Mouse (Mus musculus) liver, embryonic 14.5 days (tissue): Measurements from ENCODE around the gene Hmgcll1. TPM values are rescaled to one million over a fixed set of nuclear protein-coding genes. Genes with fewer than 3 reads are reported as not detected.

Experiments
- ATAC-seq: fragments of 200-750 bp; cut with Nextera tagmentation; 2 replicates; pipeline ENCODE4 v1.8.0; 2017; ENCODE audit warnings: moderate number of reproducible peaks, mild to moderate bottlenecking, moderate library complexity; ENCODE audit not compliant: insufficient read depth
- DNase-seq, 3 experiments: peaks; one replicate each; pipeline ENCODE4 v3.0.0-alpha.2; 2012 to 2013; ENCODE audit warnings: low read depth in 3 of 3, low spot score in 3 of 3
- H3K27ac ChIP-seq: fragments of 300-500 bp; sonication (generic); 2 replicates; pipeline ENCODE4 v1.5.1; 2014; ENCODE audit warnings: moderate library complexity, mild to moderate bottlenecking, control low read depth, inconsistent platforms
- H3K27me3 ChIP-seq: fragments of 300-500 bp; sonication (generic); 2 replicates; pipeline ENCODE4 v1.6.1; 2014; ENCODE audit warnings: mild to moderate bottlenecking, low read length, moderate library complexity; ENCODE audit not compliant: control insufficient read depth, insufficient read depth
- H3K36me3 ChIP-seq: fragments of 300-500 bp; sonication (generic); replicated peaks from 2 replicates; pipeline ENCODE4 v1.6.1; 2014; ENCODE audit warnings: low read depth; ENCODE audit not compliant: control insufficient read depth, insufficient read depth
- H3K4me1 ChIP-seq, 2 experiments: fragments of 200-500 bp in 1 of 2; fragments of 300-500 bp in 1 of 2; sonication (generic) in 1 of 2; replicated peaks; 2 replicates each; pipeline ENCODE4 v1.6.1; 2012 to 2014; ENCODE audit warnings: antibody characterized with exemption in 1 of 2, inconsistent platforms in 1 of 2, low read length in 1 of 2; ENCODE audit not compliant: control insufficient read depth in 2 of 2, insufficient read depth in 2 of 2
- H3K4me2 ChIP-seq: fragments of 300-500 bp; sonication (generic); 2 replicates; pipeline ENCODE4 v1.6.1; 2014; ENCODE audit warnings: low read depth, mild to moderate bottlenecking, control low read depth, moderate library complexity
- H3K4me3 ChIP-seq, 2 experiments: fragments of 200-500 bp in 1 of 2; fragments of 300-500 bp in 1 of 2; sonication (generic) in 1 of 2; 2 replicates each; pipeline ENCODE4 v1.5.1; 2012 to 2014; ENCODE audit warnings: low read depth in 2 of 2, low read length in 2 of 2, mild to moderate bottlenecking in 2 of 2, control low read depth in 1 of 2, inconsistent platforms in 1 of 2, moderate library complexity in 1 of 2; ENCODE audit not compliant: insufficient read depth in 1 of 2
- H3K9ac ChIP-seq: fragments of 300-500 bp; sonication (generic); replicated peaks from 2 replicates; pipeline ENCODE4 v1.6.1; 2014; ENCODE audit warnings: mild to moderate bottlenecking, control low read depth, moderate library complexity
- H3K9me3 ChIP-seq: fragments of 300-500 bp; sonication (generic); 2 replicates; pipeline ENCODE4 v1.6.1; 2016; ENCODE audit warnings: low read length, mixed read lengths; ENCODE audit not compliant: control insufficient read depth
- CTCF ChIP-seq: IDR thresholded peaks from 2 replicates; pipeline ENCODE4 v1.5.1; 2016; ENCODE audit warnings: antibody characterized with exemption, low read depth, control low read depth
- EP300 ChIP-seq: IDR thresholded peaks from 2 replicates; pipeline ENCODE4 v1.6.1; 2016; ENCODE audit warnings: antibody characterized with exemption, low read depth
- WGBS: fragments of 180-500 bp; shearing (Covaris S2); extraction: QIAGEN DNeasy Blood & Tissue Kit; methylation state at CpG from one replicate; pipeline ENCODE4 v1.1.7; 2014; ENCODE audit not compliant: insufficient replicate concordance; 5-methylcytosine and 5-hydroxymethylcytosine counted together
- polyA plus RNA-seq, 2 experiments: library from polyadenylated mRNA; depleted of rRNA in 1 of 2; stranded (reverse) in 1 of 2; unstranded in 1 of 2; fragments of >200 nt; fragmentation: Nextera tagmentation in 1 of 2; extraction: Ambion mirVana in 1 of 2; gene quantifications; 2 replicates each; pipeline versions ENCODE4 v1.2.1 to v1.2.3; 2012 to 2014

Hmgcll1 gene
- polyA plus RNA-seq, 2 experiments: 0.13 to 0.15 TPM

- no peaks in the 10 kb centered on the region for H3K27me3 ChIP-seq
- no peak overlapping the region for H3K4me2 ChIP-seq
- TF ChIP-seq CTCF (no peak), EP300 (no peak)
- no peak for DNase-seq
- H3K27ac ChIP-seq: no peak overlapping the region
- peak; percentile 41; the same call in 1 of the 2 replicates for ATAC-seq
- H3K9ac ChIP-seq: no peak overlapping the region
- no peaks in the 10 kb centered on the region for H3K36me3 ChIP-seq
- peaks cover 5% of the 10 kb centered on the region in 2 experiments for H3K4me1 ChIP-seq
- 47% methylated on average over 10 of the region's 10 CpGs for WGBS
- H3K9me3 ChIP-seq: no peaks in the 10 kb centered on the region
- no peak overlapping the region for H3K4me3 ChIP-seq
Observed at GRCm38 (mm10) chr9:76000876-76001858, 13.5 kb upstream of the Hmgcll1 start.

- ATAC-seq (no peak), DNase-seq (no peak)
- TF ChIP-seq EP300: no peak
- no peak for TF ChIP-seq CTCF
- Histone ChIP-seq H3K4me2 (no peak overlapping the region), H3K27ac (no peak overlapping the region), H3K9me3 (no peaks in the 10 kb centered on the region), H3K27me3 (no peaks in the 10 kb centered on the region), H3K4me1 (peaks cover 5% of the 10 kb centered on the region in 2 experiments), H3K36me3 (no peaks in the 10 kb centered on the region), H3K4me3 (no peak overlapping the region), H3K9ac (no peak overlapping the region)
- WGBS: 61% methylated on average over 3 of the region's 3 CpGs
Observed at GRCm38 (mm10) chr9:76003066-76003465, 11.6 kb upstream of the Hmgcll1 start.

- no peaks in the 10 kb centered on the region for H3K9me3 ChIP-seq
- no peak overlapping the region for H3K4me3 ChIP-seq
- 66% methylated on average over 6 of the region's 6 CpGs for WGBS
- peaks cover 5% of the 10 kb centered on the region in 2 experiments for H3K4me1 ChIP-seq
- no peak for TF ChIP-seq EP300
- TF ChIP-seq CTCF: no peak
- no peak overlapping the region for H3K27ac ChIP-seq
- no peak for ATAC-seq
- H3K27me3 ChIP-seq: no peaks in the 10 kb centered on the region
- H3K4me2 ChIP-seq: no peak overlapping the region
- H3K36me3 ChIP-seq: no peaks in the 10 kb centered on the region
- no peak overlapping the region for H3K9ac ChIP-seq
- no peak for DNase-seq
Observed at GRCm38 (mm10) chr9:76003637-76004036, 11.0 kb upstream of the Hmgcll1 start.

- DNase-seq (no peak), ATAC-seq (no peak)
- no peaks in the 10 kb centered on the region for H3K27me3 ChIP-seq
- H3K36me3 ChIP-seq: no peaks in the 10 kb centered on the region
- H3K9me3 ChIP-seq: no peaks in the 10 kb centered on the region
- no peak overlapping the region for H3K9ac ChIP-seq
- TF ChIP-seq CTCF: no peak
- no peak overlapping the region for H3K27ac ChIP-seq
- no peak overlapping the region for H3K4me3 ChIP-seq
- no peaks in the 10 kb centered on the region; a peak in 2 of 4 replicates for H3K4me1 ChIP-seq
- no peak overlapping the region for H3K4me2 ChIP-seq
- 25% methylated on average over 6 of the region's 6 CpGs for WGBS
Observed at GRCm38 (mm10) chr9:76007342-76007970, 7.2 kb upstream of the Hmgcll1 start.

GRCm38 (mm10) chr9:76013789-76014188 lies 866 bp upstream of the Hmgcll1 start:
- H3K4me2 ChIP-seq: no peak overlapping the region
- TF ChIP-seq CTCF (0 out of 2 replicates have a peak, but pooled peaks have one; percentile 9), EP300 (no peak)
- H3K9ac ChIP-seq: no peak overlapping the region
- H3K27ac ChIP-seq: no peak overlapping the region
- H3K27me3 ChIP-seq: no peaks in the 10 kb centered on the region
- no peak overlapping the region for H3K4me3 ChIP-seq
- no peak for DNase-seq
- ATAC-seq: 0 out of 2 replicates have a peak, but pooled peaks have one; percentile 22
- H3K9me3 ChIP-seq: no peaks in the 10 kb centered on the region
- no peaks in the 10 kb centered on the region for H3K36me3 ChIP-seq
- peaks cover 0 to 5% of the 10 kb centered on the region in 2 experiments; a peak in 1 of 4 replicates for H3K4me1 ChIP-seq
- WGBS: 49% methylated on average over 6 of the region's 6 CpGs
